Mouse (Mus musculus) ES-Bruce4 (cell line): ENCODE measurements around the gene Ssr3.

Experiments
- CTCF ChIP-seq: IDR thresholded peaks from one replicate; pipeline ENCODE4 v1.8.1; 2011; ENCODE audit warnings: low read depth, low read length
- EP300 ChIP-seq: IDR thresholded peaks from 2 replicates; pipeline ENCODE4 v1.6.1; 2011; ENCODE audit warnings: low read depth, low read length; ENCODE audit not compliant: insufficient read depth
- POLR2A ChIP-seq: IDR thresholded peaks from one replicate; pipeline ENCODE4 v1.8.1; 2011; ENCODE audit warnings: low read length; ENCODE audit not compliant: insufficient read depth

- TF ChIP-seq EP300 = no peak
- no peak for TF ChIP-seq CTCF
- no peak for TF ChIP-seq POLR2A
Measured at GRCm38 (mm10) chr3:65384431-65384830, 8.0 kb downstream of the Ssr3 start.
